ENCODE assay signal across 19 mouse cellular contexts in the genomic region with DNA sequence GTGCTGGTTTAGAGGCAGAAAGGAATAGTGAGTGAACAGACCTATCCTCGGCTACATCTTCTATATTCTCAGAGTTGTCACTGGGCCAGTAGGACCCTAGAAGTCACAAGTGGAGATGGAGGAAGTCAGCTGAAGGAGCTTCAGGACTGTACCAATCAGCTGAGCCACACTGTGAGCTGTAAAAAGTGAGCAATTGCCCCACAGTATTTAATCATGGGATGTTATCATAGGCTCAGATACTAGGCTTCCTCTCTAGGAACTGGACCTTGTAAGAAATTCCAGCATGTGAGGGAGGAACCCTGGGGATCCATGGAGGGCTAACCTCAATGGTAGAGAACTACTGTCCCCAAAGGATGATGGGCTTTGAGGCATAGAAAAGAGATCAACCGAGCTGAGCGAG.
"Had no signal": no experiment of that assay in that cellular context is flagged by ENCODE, and none has a peak within 500 bp of the region (broad histone marks: within the 10 kb centered on the region; RNA-seq: fewer than 3 reads in every experiment).

No protein-coding gene starts in this region.

- ATAC-seq: hindbrain, postnatal 0 days had no signal

- H3K27ac ChIP-seq: hindbrain, embryonic 13.5 days; hindbrain, embryonic 15.5 days; hindbrain, postnatal 0 days; layer of hippocampus, adult 2 months; left cerebral cortex, adult 2 months; liver, embryonic 13.5 days; liver, embryonic 15.5 days had no signal

- H3K9me3 ChIP-seq: heart, embryonic 12.5 days; hindbrain, embryonic 13.5 days; hindbrain, embryonic 15.5 days; liver, embryonic 13.5 days; liver, embryonic 15.5 days had no signal

- H3K9ac ChIP-seq: heart, embryonic 12.5 days; hindbrain, embryonic 13.5 days; hindbrain, embryonic 15.5 days; liver, embryonic 13.5 days; liver, embryonic 15.5 days had no signal

- H3K27me3 ChIP-seq: heart, embryonic 12.5 days; hindbrain, embryonic 13.5 days; hindbrain, embryonic 15.5 days; liver, embryonic 13.5 days; liver, embryonic 15.5 days had no signal

- H3K4me1 ChIP-seq: heart, embryonic 12.5 days; hindbrain, embryonic 13.5 days; hindbrain, embryonic 15.5 days; liver, embryonic 13.5 days; liver, embryonic 15.5 days had no signal

- DNase-seq: gastrocnemius, postnatal 14 days; gastrocnemius, postnatal 36 days; heart, adult 18-20 months; heart, postnatal 10 days; kidney, adult 18-20 months; kidney, adult 8-10 months; kidney, postnatal 10 days; kidney, postnatal 25 days; kidney, postnatal 4 days; liver; liver, embryonic 13.5 days had no signal

- H3K36me3 ChIP-seq: heart, embryonic 12.5 days; hindbrain, embryonic 13.5 days; hindbrain, embryonic 15.5 days; liver, embryonic 13.5 days; liver, embryonic 15.5 days had no signal

- H3K4me2 ChIP-seq: heart, embryonic 12.5 days; hindbrain, embryonic 13.5 days; hindbrain, embryonic 15.5 days; liver, embryonic 11.5 days; liver, embryonic 13.5 days; liver, embryonic 15.5 days had no signal

- H3K4me3 ChIP-seq: heart, embryonic 12.5 days; hindbrain, embryonic 13.5 days; hindbrain, embryonic 15.5 days; layer of hippocampus, adult 2 months; left cerebral cortex, adult 2 months; liver, embryonic 13.5 days; liver, embryonic 15.5 days had no signal
